ENCODE assay signal across 13 mouse cellular contexts in genomic region chr1:73153438-73154097, GRCm38 (mm10).
DNase-seq lines count a peak whose midpoint lies in the region; ATAC-seq and TF ChIP-seq lines count a peak whose summit lies in the region.
"Had no signal": no experiment of that assay in that cellular context is flagged by ENCODE, and none has a peak within 500 bp of the region (broad histone marks: within the 10 kb centered on the region; RNA-seq: fewer than 3 reads in every experiment).

No protein-coding gene starts in this region.

- DNase-seq in liver, adult 2 months (ENCODE audit: extremely low read depth, low read depth, low spot score): peak; percentile 20
- no peak for DNase-seq in liver
- peak; percentile 51 to 57 for DNase-seq in heart, postnatal 14 days
- DNase-seq in limb, embryonic 10.5 days (ENCODE audit: low spot score): no peak
- peak; percentile 20 for DNase-seq in skeletal muscle tissue, adult 2 months (ENCODE audit: low read depth, low spot score)
- no peak for DNase-seq in cerebellum, postnatal 4 days (ENCODE audit: low spot score in 2 of 2)
- no peak for DNase-seq in hindbrain, embryonic 14.5 days (ENCODE audit: low spot score)
- no peak for DNase-seq in cerebellum, adult 9-11 months
- DNase-seq: cerebellum, adult 2 months; right cerebral cortex, postnatal 4 days had no signal

- TF ChIP-seq POLR2A in liver, adult 2 months (IDR thresholded peaks at IDR 0.05; ENCODE audit: extremely low read depth, insufficient read depth, low read length): no peak

- 72% methylated on average over 9 of the region's 9 CpGs for WGBS in liver, adult 2 months
- 84% methylated on average over 9 of the region's 9 CpGs for WGBS in limb, embryonic 10.5 days
- 45% methylated on average over 9 of the region's 9 CpGs for WGBS in hindbrain, embryonic 14.5 days

- H3K4me3 ChIP-seq in liver, adult 2 months (ENCODE audit: insufficient read depth, low read depth, low read length): no peak overlapping the region
- no peak overlapping the region for H3K4me3 ChIP-seq in limb, embryonic 10.5 days
- no peak overlapping the region for H3K4me3 ChIP-seq in hindbrain, embryonic 14.5 days (replicated peaks; ENCODE audit: low read length)
- H3K4me3 ChIP-seq: erythroblast, embryonic 14.5 days; heart, embryonic 13.5 days had no signal

- no peak overlapping the region for H3K27ac ChIP-seq in liver, adult 2 months (replicated peaks; ENCODE audit: insufficient read depth, low read depth, low read length)
- H3K27ac ChIP-seq in limb, embryonic 10.5 days: 0 out of 2 replicates have a peak overlapping the region, but pooled peaks have one; percentile 42
- H3K27ac ChIP-seq in hindbrain, embryonic 14.5 days: no peak overlapping the region
- H3K27ac ChIP-seq: heart, embryonic 13.5 days; macrophage had no signal

- intact Hi-C loops in heart, postnatal 14 days (cut with DNase I): no loop called here

- H3K79me2 ChIP-seq in liver, adult 2 months (ENCODE audit: control insufficient read depth, insufficient read depth, low read length): no peaks in the 10 kb centered on the region

- H3K36me3 ChIP-seq in liver, adult 2 months (ENCODE audit: control insufficient read depth, insufficient read depth, low read length): no peaks in the 10 kb centered on the region
- H3K36me3 ChIP-seq in limb, embryonic 10.5 days: no peaks in the 10 kb centered on the region
- no peaks in the 10 kb centered on the region for H3K36me3 ChIP-seq in hindbrain, embryonic 14.5 days (replicated peaks; ENCODE audit: control insufficient read depth, insufficient read depth)
- H3K36me3 ChIP-seq: heart, embryonic 13.5 days had no signal

- no peak for ATAC-seq in hindbrain, embryonic 14.5 days (ENCODE audit: low FRiP score)

- no peak for TF ChIP-seq CTCF in liver, adult 2 months (IDR thresholded peaks at IDR 0.05; ENCODE audit: low read depth, low read length)

- no peak overlapping the region for H3K4me2 ChIP-seq in hindbrain, embryonic 14.5 days (replicated peaks)
- H3K4me2 ChIP-seq: heart, embryonic 13.5 days had no signal

- no peak overlapping the region for H3K9ac ChIP-seq in liver, adult 2 months (ENCODE audit: low read depth, low read length)
- no peak overlapping the region for H3K9ac ChIP-seq in hindbrain, embryonic 14.5 days
- H3K9ac ChIP-seq: heart, embryonic 13.5 days had no signal

- H3K4me1 ChIP-seq in liver, adult 2 months (ENCODE audit: control insufficient read depth, insufficient read depth, low read length): no peaks in the 10 kb centered on the region
- H3K4me1 ChIP-seq in limb, embryonic 10.5 days: peaks cover 11% of the 10 kb centered on the region
- no peaks in the 10 kb centered on the region for H3K4me1 ChIP-seq in hindbrain, embryonic 14.5 days (replicated peaks; ENCODE audit: control insufficient read depth, insufficient read depth, low read length)

- no peaks in the 10 kb centered on the region for H3K9me3 ChIP-seq in limb, embryonic 10.5 days (replicated peaks)
- H3K9me3 ChIP-seq in hindbrain, embryonic 14.5 days (ENCODE audit: control insufficient read depth, low read length): no peaks in the 10 kb centered on the region
- H3K9me3 ChIP-seq: heart, embryonic 13.5 days had no signal

- H3K27me3 ChIP-seq in liver, adult 2 months (ENCODE audit: control insufficient read depth, insufficient read depth, low read length): no peaks in the 10 kb centered on the region
- H3K27me3 ChIP-seq in limb, embryonic 10.5 days (ENCODE audit: low read depth, poor library complexity, severe bottlenecking): no peaks in the 10 kb centered on the region
- no peaks in the 10 kb centered on the region for H3K27me3 ChIP-seq in hindbrain, embryonic 14.5 days (ENCODE audit: control insufficient read depth, insufficient read depth, low read length)
- H3K27me3 ChIP-seq: heart, embryonic 13.5 days had no signal

Comparison
In these comparisons a context has a peak if more than half of its experiments do, and no peak if none do; other contexts are left out.
1. DNase-seq: peak in liver, adult 2 months (single experiment), heart, postnatal 14 days (2 of 2) and skeletal muscle tissue, adult 2 months (single experiment); none in liver (single experiment), limb, embryonic 10.5 days (single experiment), cerebellum, postnatal 4 days (0 of 2), hindbrain, embryonic 14.5 days (single experiment) and cerebellum, adult 9-11 months (single experiment).